In the genomic region with DNA sequence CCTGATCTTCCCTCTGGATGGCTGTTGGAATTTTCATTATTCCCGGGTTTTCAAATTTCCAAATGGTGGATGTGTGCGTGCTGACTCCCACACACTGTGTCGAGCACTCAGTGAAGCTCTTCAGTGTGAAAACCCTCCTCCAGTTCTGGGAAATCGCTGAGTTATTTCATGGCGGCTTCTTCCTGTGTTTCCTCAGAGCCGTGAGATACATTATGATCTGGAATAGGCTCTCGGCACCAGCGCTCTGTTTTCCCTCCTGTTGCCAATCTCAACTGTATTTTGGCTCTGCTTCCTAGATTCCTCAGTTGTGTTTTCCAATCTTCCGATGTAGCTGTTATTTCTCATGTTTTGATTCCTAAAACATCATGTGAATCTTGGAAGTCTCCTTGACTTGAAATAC, we compare ENCODE assay signal across 22 mouse cellular contexts.
DNase-seq lines count a peak whose midpoint lies in the region; ATAC-seq lines count a peak whose summit lies in the region.
"Had no signal": no experiment of that assay in that cellular context is flagged by ENCODE, and none has a peak within 500 bp of the region (broad histone marks: within the 10 kb centered on the region; RNA-seq: fewer than 3 reads in every experiment).

No protein-coding gene starts in this region.

- no peak for DNase-seq in frontal cortex, postnatal 10 days (ENCODE audit: low spot score in 2 of 2)
- DNase-seq in left cerebral cortex, adult 18-20 months (ENCODE audit: low spot score in 2 of 2), result peak; percentile 25 to 60
- no peak for DNase-seq in left cerebral cortex, adult 11 months (ENCODE audit: low spot score)
- DNase-seq in fibroblast of lung, adult 2 months (ENCODE audit: low read depth), result peak; percentile 27
- DNase-seq in left cerebral cortex, postnatal 25 days (ENCODE audit: low spot score in 2 of 2), result peak; percentile 51 to 91
- no peak for DNase-seq in cerebellum, adult 8-10 months
- no peak for DNase-seq in thymus, postnatal 14 days
- DNase-seq: adrenal gland, adult 8-10 months; cerebellum, adult 2 months; cerebellum, postnatal 36 days; embryo, embryonic 11 days; gastrocnemius, postnatal 14 days; heart, adult 18-20 months; heart, postnatal 10 days; kidney, adult 9 months; kidney, postnatal 4 days; liver, postnatal 0 days; lung, postnatal 10 days; thymus, postnatal 25 days had no signal

- ATAC-seq in frontal cortex, adult (ENCODE audit: low TSS enrichment), result peak; percentile 93
- ATAC-seq: hindbrain, embryonic 16.5 days; intestine, embryonic 15.5 days; liver, postnatal 0 days had no signal

- intact Hi-C loops in left cerebral cortex, postnatal 25 days (cut with DNase I), result loop anchor here (1.0 to 2.0 kb wide), 3 partner anchors 40 to 77 kb away; a partner anchor contains a TSS

Comparison
In these comparisons a context has a peak if more than half of its experiments do, and no peak if none do; other contexts are left out.
1. DNase-seq: peak in left cerebral cortex, adult 18-20 months (2 of 2), fibroblast of lung, adult 2 months (single experiment) and left cerebral cortex, postnatal 25 days (2 of 2); none in frontal cortex, postnatal 10 days (0 of 2), left cerebral cortex, adult 11 months (single experiment), cerebellum, adult 8-10 months (single experiment) and thymus, postnatal 14 days (single experiment).